ENCODE assay signal across 23 mouse cellular contexts in genomic region chr9:21837690-21838089, GRCm38 (mm10). TPM values are rescaled to one million over a fixed set of nuclear protein-coding genes. Genes with fewer than 3 reads are reported as not detected.
"Had no signal": no experiment of that assay in that cellular context is flagged by ENCODE, and none has a peak within 500 bp of the region (broad histone marks: within the 10 kb centered on the region; RNA-seq: fewer than 3 reads in every experiment).

No protein-coding gene starts in this region.

- H3K4me1 ChIP-seq: midbrain, embryonic 10.5 days; midbrain, embryonic 13.5 days; midbrain, embryonic 15.5 days; neural tube, embryonic 13.5 days; neural tube, embryonic 15.5 days had no signal

- H3K27ac ChIP-seq: liver, embryonic 14.5 days; midbrain, embryonic 10.5 days; midbrain, embryonic 13.5 days; midbrain, embryonic 15.5 days; neural tube, embryonic 13.5 days; neural tube, embryonic 15.5 days; stomach, embryonic 15.5 days; stomach, postnatal 0 days had no signal

- H3K36me3 ChIP-seq: midbrain, embryonic 13.5 days; midbrain, embryonic 15.5 days; neural tube, embryonic 13.5 days; neural tube, embryonic 15.5 days had no signal

- DNase-seq: lung, adult 18-20 months; lung, embryonic 14.5 days; lung, postnatal 10 days; lung, postnatal 4 days; retina, postnatal 1 day; right cerebral cortex, adult 18-20 months; right cerebral cortex, postnatal 25 days; right cerebral cortex, postnatal 4 days; thymus, adult 2 months; thymus, postnatal 25 days; thymus, postnatal 4 days had no signal

- H3K27me3 ChIP-seq: midbrain, embryonic 13.5 days; midbrain, embryonic 15.5 days; neural tube, embryonic 13.5 days; neural tube, embryonic 15.5 days; stomach, embryonic 15.5 days had no signal

- H3K9me3 ChIP-seq: midbrain, embryonic 10.5 days; midbrain, embryonic 13.5 days; midbrain, embryonic 15.5 days; neural tube, embryonic 13.5 days; neural tube, embryonic 15.5 days; stomach, embryonic 15.5 days had no signal

- H3K9ac ChIP-seq: liver, embryonic 14.5 days; lung, embryonic 14.5 days; midbrain, embryonic 13.5 days; midbrain, embryonic 15.5 days; neural tube, embryonic 13.5 days; neural tube, embryonic 15.5 days; stomach, embryonic 15.5 days had no signal

- ATAC-seq: midbrain, embryonic 13.5 days; midbrain, embryonic 15.5 days had no signal

- H3K4me2 ChIP-seq: lung, embryonic 14.5 days; midbrain, embryonic 13.5 days; midbrain, embryonic 15.5 days; neural tube, embryonic 13.5 days; neural tube, embryonic 15.5 days; stomach, embryonic 15.5 days had no signal

- H3K4me3 ChIP-seq: midbrain, embryonic 10.5 days; midbrain, embryonic 13.5 days; midbrain, embryonic 15.5 days; myocyte; neural tube, embryonic 13.5 days; neural tube, embryonic 15.5 days; stomach, embryonic 15.5 days had no signal

RNA-seq across cellular contexts. Expression of gene Angptl8, which starts 2.4 kb away (rescaled TPM):
- total RNA-seq: megakaryocyte-erythroid progenitor cell, adult 5-6 weeks had no signal
- polyA plus RNA-seq: myocyte; neural tube, embryonic 11.5 days; testis, adult 2 months had no signal
